Mouse (Mus musculus): ENCODE data around the gene Vmn1r176. TPM values are rescaled to one million over a fixed set of nuclear protein-coding genes. Genes with fewer than 3 reads are reported as not detected.
"Not testable (repeated sequence)": the region's sequence is repeated elsewhere in the genome, so short reads cannot be mapped to it uniquely, and the experiment has no call there.

Vmn1r176 gene
- polyA plus RNA-seq (2014; fragmentation: Nextera tagmentation; extraction: Ambion mirVana) = not detected in 2 replicates

GRCm38 (mm10) chr7:23837272-23837671 is at the start of gene Vmn1r176:
Vmn1r176 (minus strand) TSS chr7:23837372.
- not testable (repeated sequence) for H3K4me3 ChIP-seq (ENCODE audit: low read depth, low read length); ATAC-seq (ENCODE audit: low read depth); H3K36me3 ChIP-seq (ENCODE audit: control insufficient read depth, insufficient read depth, low read length); H3K4me1 ChIP-seq (ENCODE audit: control insufficient read depth, insufficient read depth, low read length); H3K4me2 ChIP-seq (ENCODE audit: low read depth, low read length); H3K27me3 ChIP-seq (ENCODE audit: control insufficient read depth, insufficient read depth, low read length); H3K9me3 ChIP-seq (ENCODE audit: control insufficient read depth, low read length); H3K9ac ChIP-seq (replicated peaks; ENCODE audit: low read depth, low read length); H3K27ac ChIP-seq (ENCODE audit: low read depth, low read length)
- no CpG with 5 or more reads among the region's 1 CpGs for WGBS

DNA sequence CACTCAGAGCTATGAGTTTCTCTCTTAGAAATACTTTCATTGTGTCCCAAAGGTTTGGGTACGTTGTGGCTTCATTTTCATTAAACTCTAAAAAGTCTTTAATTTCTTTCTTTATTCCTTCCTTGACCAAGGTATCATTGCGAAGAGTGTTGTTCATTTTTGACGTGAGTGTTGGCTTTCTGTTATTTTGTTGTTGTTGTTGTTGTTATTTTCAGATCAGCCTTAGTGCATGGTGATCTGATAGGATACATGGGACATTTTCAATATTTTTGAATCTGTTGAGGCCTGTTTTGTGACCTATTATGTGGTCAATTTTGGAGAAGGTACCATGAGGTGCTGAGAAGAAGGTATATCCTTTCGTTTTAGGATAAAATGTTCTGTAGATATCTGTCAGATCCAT is 39.7 kb upstream of the Vmn1r176 start:
- H3K9ac ChIP-seq (replicated peaks; ENCODE audit: low read depth, low read length); H3K27ac ChIP-seq (ENCODE audit: low read depth, low read length); ATAC-seq (ENCODE audit: low read depth); H3K9me3 ChIP-seq (ENCODE audit: control insufficient read depth, low read length); H3K4me1 ChIP-seq (ENCODE audit: control insufficient read depth, insufficient read depth, low read length); H3K36me3 ChIP-seq (ENCODE audit: control insufficient read depth, insufficient read depth, low read length); H3K27me3 ChIP-seq (ENCODE audit: control insufficient read depth, insufficient read depth, low read length); H3K4me2 ChIP-seq (ENCODE audit: low read depth, low read length); H3K4me3 ChIP-seq (ENCODE audit: low read depth, low read length): not testable (repeated sequence)
- 66% methylated on average over 3 of the region's 4 CpGs for WGBS

- not testable (repeated sequence) for ATAC-seq (ENCODE audit: low read depth); H3K36me3 ChIP-seq (ENCODE audit: control insufficient read depth, insufficient read depth, low read length); H3K4me3 ChIP-seq (ENCODE audit: low read depth, low read length); H3K27me3 ChIP-seq (ENCODE audit: control insufficient read depth, insufficient read depth, low read length); H3K9ac ChIP-seq (replicated peaks; ENCODE audit: low read depth, low read length); H3K4me2 ChIP-seq (ENCODE audit: low read depth, low read length); H3K9me3 ChIP-seq (ENCODE audit: control insufficient read depth, low read length); H3K27ac ChIP-seq (ENCODE audit: low read depth, low read length); H3K4me1 ChIP-seq (ENCODE audit: control insufficient read depth, insufficient read depth, low read length)
- WGBS = 12% methylated on average over 1 of the region's 1 CpGs
Measured at GRCm38 (mm10) chr7:23866349-23866748, 29.2 kb upstream of the Vmn1r176 start, which contains the start of gene Vmn1r177. Vmn1r177 (minus strand) TSS chr7:23866449.

DNA sequence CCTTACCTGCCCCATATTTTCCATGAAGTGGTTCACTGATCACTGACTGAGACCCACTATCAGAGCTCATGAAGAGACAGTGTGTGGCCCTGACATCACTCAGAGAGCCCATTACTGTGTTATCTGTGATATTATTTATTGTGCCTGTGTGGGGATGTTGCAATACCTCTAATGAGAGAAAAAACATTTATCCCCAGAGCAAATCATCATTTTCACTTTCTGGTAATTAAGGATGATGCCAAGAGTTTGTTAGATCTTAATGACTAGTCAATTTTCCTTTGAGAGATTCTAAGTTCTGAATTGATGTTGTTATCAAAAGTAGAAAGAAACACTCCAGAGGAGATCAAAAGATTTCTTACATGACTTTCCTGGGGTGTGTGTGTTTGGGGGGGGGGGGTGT is 26.6 kb downstream of the Vmn1r176 start, which contains the start of gene Vmn1r175:
Gene Vmn1r175, minus strand, starts transcription at position 101 of the 400 bp plus-strand sequence.
- H3K4me3 ChIP-seq (ENCODE audit: low read depth, low read length); H3K4me2 ChIP-seq (ENCODE audit: low read depth, low read length); H3K27ac ChIP-seq (ENCODE audit: low read depth, low read length); H3K9ac ChIP-seq (replicated peaks; ENCODE audit: low read depth, low read length); H3K27me3 ChIP-seq (ENCODE audit: control insufficient read depth, insufficient read depth, low read length); ATAC-seq (ENCODE audit: low read depth); H3K36me3 ChIP-seq (ENCODE audit: control insufficient read depth, insufficient read depth, low read length); H3K9me3 ChIP-seq (ENCODE audit: control insufficient read depth, low read length); H3K4me1 ChIP-seq (ENCODE audit: control insufficient read depth, insufficient read depth, low read length): not testable (repeated sequence)

DNA sequence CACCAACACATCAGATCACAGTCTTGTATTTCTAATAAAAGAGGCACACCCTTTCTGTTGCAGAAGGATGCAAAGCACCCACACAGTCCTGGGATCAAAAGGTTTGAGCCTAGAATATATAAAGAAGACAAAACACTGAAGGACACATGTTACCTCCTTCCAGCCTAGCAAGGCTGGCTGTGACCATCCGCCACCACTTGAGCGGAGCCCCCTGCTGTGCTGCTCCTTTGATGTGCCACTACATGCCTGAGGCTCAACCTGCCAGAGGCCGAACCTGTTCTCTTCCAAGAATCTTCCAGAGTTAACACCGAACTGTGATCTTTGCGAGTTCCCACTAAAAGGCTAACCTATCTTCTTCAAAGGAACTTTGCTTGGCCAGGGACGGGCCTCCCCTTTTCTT is 52.6 kb downstream of the Vmn1r176 start:
- WGBS = 80% methylated on average over 6 of the region's 6 CpGs
- no peak for ATAC-seq (ENCODE audit: low read depth)
- no peak overlapping the region for H3K4me2 ChIP-seq (ENCODE audit: low read depth, low read length)
- H3K27ac ChIP-seq (ENCODE audit: low read depth, low read length) = no peak overlapping the region
- H3K9me3 ChIP-seq (ENCODE audit: control insufficient read depth, low read length) = peaks cover 14% of the 10 kb centered on the region
- no peak overlapping the region for H3K9ac ChIP-seq (replicated peaks; ENCODE audit: low read depth, low read length)
- no peaks in the 10 kb centered on the region for H3K4me1 ChIP-seq (ENCODE audit: control insufficient read depth, insufficient read depth, low read length)
- H3K4me3 ChIP-seq (ENCODE audit: low read depth, low read length) = no peak overlapping the region
- no peaks in the 10 kb centered on the region for H3K36me3 ChIP-seq (ENCODE audit: control insufficient read depth, insufficient read depth, low read length)
- no peaks in the 10 kb centered on the region for H3K27me3 ChIP-seq (ENCODE audit: control insufficient read depth, insufficient read depth, low read length)

Other genes with a start within 250 kb of the Vmn1r176 start
- gene Vmn1r170, start 231.2 kb downstream of the Vmn1r176 start, polyA plus RNA-seq (2014; fragmentation: Nextera tagmentation; extraction: Ambion mirVana) = not detected in 2 replicates
- gene Vmn1r171, start 206.7 kb downstream of the Vmn1r176 start, polyA plus RNA-seq (2014; fragmentation: Nextera tagmentation; extraction: Ambion mirVana) = not detected in 2 replicates
- gene Vmn1r172, start 179.1 kb downstream of the Vmn1r176 start, polyA plus RNA-seq (2014; fragmentation: Nextera tagmentation; extraction: Ambion mirVana) = not detected in 2 replicates
- not detected in 2 replicates for gene Vmn1r173, start 136.7 kb downstream of the Vmn1r176 start, polyA plus RNA-seq (2014; fragmentation: Nextera tagmentation; extraction: Ambion mirVana)
- gene Vmn1r174, start 85.1 kb downstream of the Vmn1r176 start, polyA plus RNA-seq (2014; fragmentation: Nextera tagmentation; extraction: Ambion mirVana) = not detected in 2 replicates
- gene Vmn1r175, start 26.7 kb downstream of the Vmn1r176 start, polyA plus RNA-seq (2014; fragmentation: Nextera tagmentation; extraction: Ambion mirVana) = not detected in 2 replicates
- not detected in 2 replicates for gene Vmn1r177, start 29.1 kb upstream of the Vmn1r176 start, polyA plus RNA-seq (2014; fragmentation: Nextera tagmentation; extraction: Ambion mirVana)
- gene Vmn1r178, start 54.6 kb upstream of the Vmn1r176 start, polyA plus RNA-seq (2014; fragmentation: Nextera tagmentation; extraction: Ambion mirVana) = not detected in 2 replicates
- not detected in 2 replicates for gene Vmn1r179, start 89.6 kb upstream of the Vmn1r176 start, polyA plus RNA-seq (2014; fragmentation: Nextera tagmentation; extraction: Ambion mirVana)
- gene Vmn1r180, start 113.3 kb upstream of the Vmn1r176 start, polyA plus RNA-seq (2014; fragmentation: Nextera tagmentation; extraction: Ambion mirVana) = not detected in 2 replicates
- not detected in 2 replicates for gene Vmn1r181, start 137.2 kb upstream of the Vmn1r176 start, polyA plus RNA-seq (2014; fragmentation: Nextera tagmentation; extraction: Ambion mirVana)
- gene V1rd19, start 164.3 kb upstream of the Vmn1r176 start, polyA plus RNA-seq (2014; fragmentation: Nextera tagmentation; extraction: Ambion mirVana) = not detected in 2 replicates
- 0.01 TPM in 1 of 2 replicates, not detected in the other for gene Vmn1r183, start 215.9 kb upstream of the Vmn1r176 start, polyA plus RNA-seq (2014; fragmentation: Nextera tagmentation; extraction: Ambion mirVana)
- gene Zfp180, start 244.6 kb upstream of the Vmn1r176 start, polyA plus RNA-seq (2014; fragmentation: Nextera tagmentation; extraction: Ambion mirVana) = 38.6 and 41.8 TPM in 2 replicates